ENCODE assay signal across 8 mouse cellular contexts in the genomic region with DNA sequence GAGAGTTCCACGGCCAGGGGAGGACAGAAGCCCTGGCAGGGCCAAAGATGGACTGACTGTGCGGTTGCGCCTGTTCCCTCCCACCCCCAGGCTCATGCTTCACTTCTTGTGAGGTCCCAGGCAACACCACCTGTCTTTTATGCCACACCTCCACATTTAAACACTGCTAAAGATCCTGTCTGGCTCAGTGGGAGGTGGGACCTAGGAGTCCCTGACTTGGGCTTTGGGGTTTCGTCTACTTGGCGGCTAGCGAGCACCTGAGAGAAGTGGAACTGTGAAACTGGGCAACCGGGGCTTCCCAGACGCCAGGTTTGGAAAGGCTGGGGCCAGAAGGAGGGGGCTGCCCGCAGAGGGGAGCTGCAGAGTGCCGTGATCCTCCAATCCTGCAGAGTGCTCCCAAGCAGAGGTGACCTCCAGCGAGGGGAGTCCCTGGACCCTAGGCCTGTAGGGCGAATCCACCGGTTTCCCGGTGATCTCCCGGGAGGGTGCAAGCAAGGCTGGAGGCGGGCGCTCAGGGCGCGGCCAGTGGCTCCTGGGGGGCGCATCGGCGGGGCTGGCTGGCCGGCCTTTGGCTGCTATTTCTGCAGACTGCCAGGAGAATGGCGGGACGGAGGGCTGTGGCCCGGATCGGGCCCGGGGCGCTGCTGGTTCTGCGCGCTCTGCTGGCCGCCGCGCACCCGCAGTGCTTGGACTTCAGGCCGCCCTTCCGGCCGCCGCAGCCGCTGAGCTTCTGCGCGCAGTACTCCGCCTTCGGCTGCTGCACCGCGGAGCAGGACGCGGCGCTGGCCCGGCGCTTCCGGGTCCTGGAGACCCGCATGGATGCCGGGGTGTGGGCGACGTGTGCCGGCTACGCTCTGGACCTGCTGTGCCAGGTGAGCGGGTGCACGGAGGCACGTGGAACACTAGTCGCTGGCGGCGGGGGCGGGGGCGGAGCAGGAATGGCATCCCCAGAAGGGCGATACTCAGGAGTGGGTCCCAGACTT. TPM values are rescaled to one million over a fixed set of nuclear protein-coding genes. Genes with fewer than 3 reads are reported as not detected.
DNase-seq lines count a peak whose midpoint lies in the region; ATAC-seq and TF ChIP-seq lines count a peak whose summit lies in the region.

A gene (plus strand): TSS at position 459 of the 983 bp plus-strand sequence.

- no peak for ATAC-seq in monocyte, adult 5-6 weeks (replicated peaks; ENCODE audit: insufficient number of reproducible peaks, low FRiP score, low TSS enrichment, poor library complexity, severe bottlenecking)

- TF ChIP-seq CTCF in left cerebral cortex, adult 2 months (IDR thresholded peaks at IDR 0.05), result peak; percentile 7; the same call in 1 of the 2 replicates

- H3K27ac ChIP-seq in left cerebral cortex, adult 2 months, result peak within 1 kb of the TSS; percentile 65

- peak within 1 kb of the TSS; percentile 56 for H3K4me3 ChIP-seq in left cerebral cortex, adult 2 months

- DNase-seq in left cerebral cortex, adult 2 months (ENCODE audit: extremely low spot score in 1 of 2, low spot score in 2 of 2), result peak in 1 of 2 experiments; percentile 42
- DNase-seq in left cerebral cortex, adult 9 months (ENCODE audit: low spot score in 2 of 2), result no peak
- peak; percentile 50 for DNase-seq in adrenal gland, postnatal 25 days
- peak; percentile 43 to 47 for DNase-seq in gastrocnemius, postnatal 4 days (ENCODE audit: low spot score in 2 of 2)
- peak; percentile 26 for DNase-seq in kidney, adult 9 months
- DNase-seq in lung, postnatal 14 days, result peak; percentile 55
- no peak for DNase-seq in natural killer cell, adult 2 months (ENCODE audit: low spot score in 2 of 2)

- intact Hi-C loops in left cerebral cortex, adult 2 months (cut with DNase I), result no loop called here

RNA-seq across cellular contexts. Expression of the gene that starts here (rescaled TPM):
- 1 to 10 TPM; 7.1 to 7.4 TPM for total RNA-seq in left cerebral cortex, adult 2 months (2021)
- 0.48 and 0.67 TPM in 2 replicates for total RNA-seq in adrenal gland, postnatal 25 days (2021)
- total RNA-seq in gastrocnemius, postnatal 4 days (2021), result 1 to 10 TPM in 1 of 2 experiments, under 1 TPM in 1; 0.74 to 1.0 TPM
- total RNA-seq in monocyte, adult 5-6 weeks (2017), result not detected in 3 replicates

Comparison
In these comparisons a context has a peak if more than half of its experiments do, and no peak if none do; other contexts are left out.
1. Peak in DNase-seq in adrenal gland, postnatal 25 days; RNA of the gene not detected or under 1 TPM.
2. DNase-seq: peak in gastrocnemius, postnatal 4 days (2 of 2), kidney, adult 9 months (single experiment) and lung, postnatal 14 days (single experiment); none in left cerebral cortex, adult 9 months (0 of 2) and natural killer cell, adult 2 months (0 of 2).